Comparison of ENCODE assay signal across 8 mouse cellular contexts in the genomic region with DNA sequence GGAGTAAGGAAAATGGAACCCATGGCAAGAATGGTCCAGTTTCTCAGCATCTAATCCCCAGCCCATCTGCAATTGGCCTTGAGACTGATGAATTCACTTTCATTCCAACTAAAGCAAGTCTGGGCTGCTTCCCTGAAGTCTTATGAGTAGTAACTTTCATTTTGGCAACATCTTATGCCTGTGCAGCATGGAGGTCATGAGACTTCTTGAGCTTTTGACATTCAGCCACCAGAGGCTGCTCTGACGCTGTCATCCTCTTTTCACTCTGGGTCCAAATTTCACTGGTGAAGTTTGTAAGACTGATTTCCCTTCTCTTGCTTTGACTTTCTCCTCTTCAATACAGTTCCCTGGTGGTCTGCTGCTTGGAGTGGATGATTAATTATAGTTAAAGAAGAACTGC.
DNase-seq lines count a peak whose midpoint lies in the region; ATAC-seq lines count a peak whose summit lies in the region.

No protein-coding gene starts in this region.

- H3K4me1 ChIP-seq in kidney, embryonic 14.5 days (ENCODE audit: control insufficient read depth, insufficient read depth, low read length): no peaks in the 10 kb centered on the region
- no peaks in the 10 kb centered on the region for H3K4me1 ChIP-seq in hindbrain, embryonic 11.5 days (replicated peaks; ENCODE audit: control insufficient read depth, insufficient read depth, low read length)
- H3K4me1 ChIP-seq in forebrain, embryonic 16.5 days (replicated peaks; ENCODE audit: control insufficient read depth, insufficient read depth, low read length): no peaks in the 10 kb centered on the region

- 43% methylated on average over 1 of the region's 1 CpGs for WGBS in kidney, embryonic 14.5 days
- WGBS in hindbrain, embryonic 11.5 days: 30% methylated on average over 1 of the region's 1 CpGs
- 42% methylated on average over 1 of the region's 1 CpGs for WGBS in forebrain, embryonic 16.5 days

- H3K27me3 ChIP-seq in kidney, embryonic 14.5 days (ENCODE audit: control insufficient read depth, insufficient read depth, low read length): no peaks in the 10 kb centered on the region; the same call in 1 of the 2 replicates
- 0 out of 2 replicates have a peak, but pooled peaks cover 2% of the 10 kb centered on the region for H3K27me3 ChIP-seq in hindbrain, embryonic 11.5 days (ENCODE audit: control insufficient read depth, insufficient read depth, low read length)
- 0 out of 2 replicates have a peak, but pooled peaks cover 2% of the 10 kb centered on the region for H3K27me3 ChIP-seq in forebrain, embryonic 16.5 days (replicated peaks; ENCODE audit: control insufficient read depth, insufficient read depth, low read length)

- H3K9me3 ChIP-seq in kidney, embryonic 14.5 days (ENCODE audit: control insufficient read depth, low read length): no peaks in the 10 kb centered on the region
- no peaks in the 10 kb centered on the region for H3K9me3 ChIP-seq in hindbrain, embryonic 11.5 days (ENCODE audit: control insufficient read depth, low read length)
- H3K9me3 ChIP-seq in forebrain, embryonic 16.5 days (ENCODE audit: control insufficient read depth, low read length): no peaks in the 10 kb centered on the region

- no peak overlapping the region for H3K27ac ChIP-seq in kidney, embryonic 14.5 days (ENCODE audit: low read depth, low read length)
- no peak overlapping the region for H3K27ac ChIP-seq in hindbrain, embryonic 11.5 days (ENCODE audit: low read depth, low read length)
- H3K27ac ChIP-seq in forebrain, embryonic 16.5 days (ENCODE audit: low read length): no peak overlapping the region

- intact Hi-C loops in gastrocnemius, postnatal 14 days (cut with DNase I; ENCODE audit: low total_unique reads): no loop called here

- H3K4me3 ChIP-seq in kidney, embryonic 14.5 days (ENCODE audit: low read length): no peak overlapping the region
- no peak overlapping the region for H3K4me3 ChIP-seq in hindbrain, embryonic 11.5 days (ENCODE audit: low read depth, low read length)
- no peak overlapping the region for H3K4me3 ChIP-seq in forebrain, embryonic 16.5 days (replicated peaks; ENCODE audit: low read length)

- no peak overlapping the region for H3K9ac ChIP-seq in kidney, embryonic 14.5 days (ENCODE audit: low read depth, low read length)
- no peak overlapping the region for H3K9ac ChIP-seq in hindbrain, embryonic 11.5 days (ENCODE audit: low read depth, low read length)
- H3K9ac ChIP-seq in forebrain, embryonic 16.5 days (replicated peaks; ENCODE audit: low read depth, low read length): no peak overlapping the region

- no peak for ATAC-seq in kidney, embryonic 14.5 days (ENCODE audit: low FRiP score, low TSS enrichment)
- ATAC-seq in hindbrain, embryonic 11.5 days (ENCODE audit: low FRiP score): no peak
- ATAC-seq in forebrain, embryonic 16.5 days: no peak

- H3K36me3 ChIP-seq in kidney, embryonic 14.5 days (ENCODE audit: control insufficient read depth, insufficient read depth, low read length): no peaks in the 10 kb centered on the region
- H3K36me3 ChIP-seq in hindbrain, embryonic 11.5 days (ENCODE audit: control insufficient read depth, insufficient read depth, low read length): no peaks in the 10 kb centered on the region
- H3K36me3 ChIP-seq in forebrain, embryonic 16.5 days (ENCODE audit: control insufficient read depth, insufficient read depth): no peaks in the 10 kb centered on the region

- H3K4me2 ChIP-seq in kidney, embryonic 14.5 days (replicated peaks; ENCODE audit: low read depth, low read length): no peak overlapping the region
- H3K4me2 ChIP-seq in hindbrain, embryonic 11.5 days (replicated peaks; ENCODE audit: low read depth, low read length): no peak overlapping the region
- H3K4me2 ChIP-seq in forebrain, embryonic 16.5 days (ENCODE audit: low read length): no peak overlapping the region

- DNase-seq in kidney, adult 18-20 months: peak; percentile 25
- DNase-seq in ES-CJ7 (ENCODE audit: low read depth, low spot score): peak; percentile 2
- peak; percentile 18 for DNase-seq in gastrocnemius, postnatal 14 days
- DNase-seq in lung, postnatal 14 days: peak; percentile 51
- no peak for DNase-seq in hindbrain, embryonic 11.5 days (ENCODE audit: low spot score)
- DNase-seq in urinary bladder, postnatal 10 days (ENCODE audit: low spot score): no peak

Comparison
In these comparisons a context has a peak if more than half of its experiments do, and no peak if none do; other contexts are left out.
1. DNase-seq: peak in kidney, adult 18-20 months (single experiment), ES-CJ7 (single experiment), gastrocnemius, postnatal 14 days (single experiment) and lung, postnatal 14 days (single experiment); none in hindbrain, embryonic 11.5 days (single experiment) and urinary bladder, postnatal 10 days (single experiment).